Mouse (Mus musculus): ENCODE measurements around the gene Zyx.

Zyx gene

DNA sequence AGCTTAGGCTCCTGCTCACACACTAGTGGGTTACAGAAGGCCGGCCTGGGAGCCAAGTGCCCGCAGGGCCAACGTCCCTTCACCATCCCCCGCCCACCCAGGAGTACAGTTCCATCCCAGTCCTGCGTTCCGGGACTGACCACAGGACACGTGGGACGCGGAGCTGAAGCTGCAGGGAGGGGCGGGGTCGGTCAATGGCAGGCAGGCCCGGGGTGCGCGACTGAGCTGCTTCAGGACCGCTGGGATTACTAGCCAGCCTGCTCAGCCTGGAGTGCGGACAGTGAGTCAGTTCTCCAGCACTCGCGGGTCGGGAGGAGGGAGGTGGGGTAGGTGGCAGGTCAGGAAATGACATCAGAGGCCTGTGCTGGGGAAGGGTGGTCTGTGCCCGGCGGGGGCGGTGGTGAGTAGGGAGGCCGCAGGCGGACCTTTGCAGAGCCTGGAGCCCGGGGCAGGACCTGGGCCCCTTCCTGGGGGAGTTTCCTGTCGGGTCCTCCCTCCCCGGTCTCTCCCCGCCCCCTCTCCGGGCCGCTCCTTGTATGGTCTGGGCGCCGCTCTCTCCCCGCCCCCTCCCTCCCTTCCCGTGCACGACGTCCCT, at the start of gene Zyx:
Zyx (plus strand) TSS at position 205 of the 595 bp plus-strand sequence.
- DNase-seq (ENCODE audit: low read depth, low spot score) = peak; percentile 81

DNA sequence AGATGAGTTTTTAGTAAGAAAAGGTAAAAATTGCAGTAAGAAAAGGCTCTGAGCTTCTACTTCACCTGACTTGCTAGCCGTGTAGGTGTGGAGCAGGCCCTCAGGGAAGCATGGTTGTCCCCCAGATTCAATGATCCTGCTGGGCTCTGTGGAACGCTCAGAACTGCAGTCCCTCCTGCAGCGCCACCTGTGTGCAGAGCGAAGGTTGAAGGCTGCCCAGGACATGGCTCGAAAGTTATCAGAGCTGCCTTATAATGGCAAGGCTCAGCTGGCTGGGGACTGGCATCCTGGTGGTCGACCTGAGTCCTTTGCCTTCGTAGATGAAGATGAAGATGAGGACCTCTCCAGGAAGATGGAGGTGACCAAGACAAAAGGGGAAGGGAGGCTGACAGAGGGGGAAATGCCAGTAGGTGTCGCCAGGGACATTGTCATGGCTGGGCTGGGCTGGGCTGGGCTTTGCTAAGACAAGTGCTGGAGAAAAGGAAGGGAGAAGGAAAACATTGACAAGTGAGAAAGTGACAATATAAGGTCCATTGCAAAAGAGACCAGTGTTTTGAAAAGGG, 39.5 kb upstream of the Zyx start:
- DNase-seq (ENCODE audit: low read depth, low spot score) = no peak

DNA sequence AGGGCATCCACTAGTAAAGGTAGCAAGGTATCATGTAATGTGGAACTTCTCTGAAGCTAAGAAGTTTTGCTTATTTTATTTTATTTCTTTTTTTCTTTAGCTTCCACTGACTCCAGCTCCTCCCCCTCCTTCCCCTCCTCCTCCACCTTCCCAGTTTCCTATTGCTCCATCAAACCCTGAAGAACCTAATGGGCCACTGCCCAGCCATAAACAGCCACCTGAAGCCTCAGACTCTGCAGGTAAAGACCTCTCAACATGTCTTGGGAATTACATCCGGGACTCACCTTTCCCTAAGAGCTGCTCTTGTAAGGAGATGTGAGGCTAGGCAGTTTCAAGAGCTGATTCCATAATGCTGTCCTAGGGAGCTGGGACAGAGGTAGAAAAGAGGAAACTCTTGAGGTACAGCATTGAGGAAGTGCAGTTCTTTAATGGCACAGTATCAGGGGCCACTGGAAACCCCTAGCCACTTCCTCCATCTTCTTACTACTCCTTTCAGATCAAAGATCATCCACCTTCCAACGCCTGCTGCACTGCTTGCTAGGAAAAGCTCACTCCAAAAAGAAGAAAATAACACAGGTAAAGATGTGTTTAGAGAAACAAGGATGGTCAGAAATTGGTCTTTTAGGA, 38.9 kb upstream of the Zyx start:
- no peak for DNase-seq (ENCODE audit: low read depth, low spot score)

DNA sequence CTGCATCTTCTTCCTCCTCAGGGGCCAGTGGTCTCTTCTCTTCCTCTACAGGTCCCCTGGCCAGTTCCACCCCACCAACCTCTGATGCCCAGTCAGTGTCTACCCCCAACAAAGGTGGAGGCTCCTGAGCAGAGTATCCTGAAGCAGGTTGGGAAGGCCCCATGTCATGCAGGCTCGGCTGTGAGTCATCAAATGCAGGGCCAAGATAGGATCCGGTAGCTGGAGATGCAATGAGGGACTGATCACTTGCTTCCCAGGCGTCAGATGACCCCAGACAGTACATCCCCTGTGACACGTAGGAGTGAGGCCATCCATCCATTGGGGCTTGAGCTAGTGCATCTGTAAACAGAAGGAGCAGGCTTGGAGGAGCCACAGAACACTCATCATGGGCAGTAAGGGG, 31.1 kb upstream of the Zyx start:
- DNase-seq (ENCODE audit: low read depth, low spot score) = no peak

DNA sequence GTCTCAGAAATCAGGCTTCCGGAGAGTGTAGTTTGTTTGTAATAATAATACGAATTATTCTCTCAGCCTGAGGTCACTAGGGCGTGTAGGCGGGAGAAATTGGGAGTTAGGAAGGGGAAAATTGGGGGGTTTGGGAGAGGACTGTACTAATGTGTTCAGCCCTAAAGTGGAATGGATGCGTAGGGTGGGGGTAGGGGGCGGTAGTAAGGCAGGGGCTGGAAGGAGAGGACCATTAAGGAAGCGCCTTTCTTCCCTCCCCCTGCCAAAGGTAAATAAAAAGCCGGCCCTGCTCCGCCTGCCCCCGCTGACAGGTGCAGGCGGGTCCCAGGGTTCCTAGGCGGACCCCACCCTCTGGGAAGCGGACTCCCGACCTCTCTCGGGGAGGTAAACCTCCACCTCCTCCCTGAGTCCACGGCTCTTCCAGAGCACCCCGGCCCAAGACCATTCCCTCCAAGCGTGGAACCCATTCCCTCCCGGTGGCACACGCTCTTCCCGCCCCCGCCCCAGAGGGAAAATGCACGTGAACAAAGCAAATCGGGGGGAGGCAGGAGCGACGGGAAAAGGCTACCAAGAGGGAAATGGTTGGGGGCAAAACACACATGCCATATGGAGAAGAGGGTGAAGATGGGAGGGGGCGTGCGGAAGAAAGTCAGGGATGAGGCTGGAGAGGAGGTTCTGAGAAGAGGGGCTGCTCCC, 25.9 kb upstream of the Zyx start:
- DNase-seq (ENCODE audit: low read depth, low spot score) = no peak

DNA sequence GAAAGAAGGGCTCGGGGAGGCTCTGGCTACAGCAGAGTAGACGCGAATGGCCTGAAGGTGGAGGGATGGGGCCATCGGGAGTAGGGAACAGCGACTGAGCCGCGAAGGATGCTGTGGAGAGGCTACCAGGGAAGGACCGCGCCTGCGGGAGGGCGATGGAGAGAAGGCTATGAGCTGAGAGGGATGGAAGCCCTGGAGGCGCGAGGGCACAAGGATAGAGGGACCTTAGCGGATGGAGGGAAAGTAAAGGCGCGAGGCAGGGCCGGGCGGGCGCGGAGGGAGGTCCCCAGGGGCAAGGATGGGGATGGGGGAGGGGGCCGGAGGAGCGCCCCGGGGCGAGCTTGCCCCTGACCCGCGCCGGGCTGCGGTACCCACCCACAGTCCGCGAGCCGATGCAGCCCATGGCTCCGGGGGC, 25.4 kb upstream of the Zyx start:
- peak; percentile 11 for DNase-seq (ENCODE audit: low read depth, low spot score)

DNA sequence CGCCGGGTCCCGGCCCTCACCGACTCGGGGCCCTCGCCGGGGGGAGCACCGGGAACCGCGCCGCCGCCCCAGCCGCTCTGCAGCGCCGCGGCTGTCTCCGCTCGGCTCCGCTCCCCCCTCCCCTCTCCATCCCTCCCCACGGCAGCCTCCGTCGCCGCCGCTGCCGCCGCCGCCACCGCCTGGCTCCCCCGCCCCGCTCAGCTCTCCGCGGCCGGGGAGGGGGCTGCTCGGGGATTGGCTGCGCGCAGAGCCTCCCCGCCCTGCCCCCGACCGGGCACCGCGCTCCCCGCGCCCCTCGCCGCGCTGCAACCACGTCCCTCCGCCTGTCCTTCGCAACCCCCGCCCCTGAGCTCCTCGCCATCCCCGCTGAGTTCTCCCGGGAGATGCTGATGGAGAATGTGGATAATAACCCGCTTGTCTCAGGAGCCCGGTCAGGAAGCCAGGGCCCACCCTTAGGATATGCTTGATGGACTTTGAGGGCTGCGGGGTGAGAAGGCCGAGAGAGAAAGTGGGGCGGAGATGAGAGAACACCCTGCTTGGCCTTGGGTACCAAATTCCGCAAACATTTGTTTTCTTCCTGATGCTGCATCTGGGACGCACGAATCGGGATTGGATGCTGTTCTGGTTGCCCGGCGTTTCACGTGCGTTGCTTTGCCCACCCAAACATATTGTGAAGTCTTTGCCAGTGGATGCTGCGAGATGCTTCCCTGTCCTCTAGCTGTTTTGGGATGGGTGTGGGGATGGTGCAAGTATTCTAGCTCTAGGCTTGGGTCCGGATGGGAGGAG, 24.8 kb upstream of the Zyx start, which contains the start of gene Fam131b:
Fam131b (minus strand) TSS at position 162 of the 786 bp plus-strand sequence.
- peak; percentile 23 for DNase-seq (ENCODE audit: low read depth, low spot score)

DNA sequence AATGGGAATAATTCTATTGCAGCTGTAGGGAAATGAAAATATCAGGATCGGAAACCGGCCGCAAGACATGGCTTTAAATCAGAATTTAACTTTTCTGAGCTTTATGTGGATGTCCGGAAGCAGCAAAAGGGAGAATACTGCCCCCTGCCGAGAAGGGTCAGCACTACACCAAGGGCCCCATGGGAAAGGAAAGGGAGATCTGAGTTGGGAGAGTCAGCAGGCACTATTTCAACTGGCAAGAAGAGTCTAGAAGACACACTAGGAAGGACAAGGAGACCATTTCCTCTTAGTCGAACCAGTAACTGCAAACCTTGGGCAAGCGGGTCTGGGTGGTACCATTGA, 24.2 kb upstream of the Zyx start:
- DNase-seq (ENCODE audit: low read depth, low spot score) = peak; percentile 60

DNA sequence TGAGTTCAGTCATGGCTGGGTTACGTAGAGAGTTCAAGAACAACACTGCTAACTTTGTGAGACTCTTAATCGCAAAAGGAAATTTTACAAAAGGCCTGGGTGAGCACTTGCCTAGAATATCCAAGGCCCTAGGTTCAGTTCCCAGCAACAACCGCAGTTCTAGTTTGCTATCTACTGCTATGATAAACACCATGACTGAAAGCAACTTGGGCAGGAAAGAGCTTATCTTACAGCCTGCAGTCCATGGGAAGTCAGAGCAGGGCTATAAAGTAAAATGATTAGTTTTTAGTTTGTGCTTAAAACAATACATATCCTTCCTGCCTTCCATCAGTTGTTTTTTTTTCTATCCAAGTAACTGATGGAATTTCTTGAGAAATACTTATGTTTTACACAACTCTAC, 22.9 kb upstream of the Zyx start:
- no peak for DNase-seq (ENCODE audit: low read depth, low spot score)

DNA sequence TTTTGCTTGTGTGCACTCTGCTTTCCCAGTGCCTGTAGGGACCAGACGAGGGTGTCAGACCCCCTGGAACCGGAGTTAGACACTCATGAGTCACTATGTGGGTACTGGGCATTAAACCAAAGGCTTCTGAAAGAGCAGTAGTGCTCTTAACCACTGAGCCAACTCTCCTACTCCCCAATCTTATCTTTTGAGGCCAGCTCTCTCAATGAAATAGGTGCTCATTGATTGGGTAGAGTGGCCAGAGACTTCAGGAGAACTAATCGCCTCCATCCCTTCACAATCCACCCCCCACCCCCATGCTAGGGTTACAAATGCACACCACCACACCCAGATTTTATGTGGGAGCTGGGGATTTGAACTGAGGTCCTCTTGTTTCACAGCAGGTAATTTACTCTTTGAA, 20.7 kb upstream of the Zyx start:
- no peak for DNase-seq (ENCODE audit: low read depth, low spot score)

DNA sequence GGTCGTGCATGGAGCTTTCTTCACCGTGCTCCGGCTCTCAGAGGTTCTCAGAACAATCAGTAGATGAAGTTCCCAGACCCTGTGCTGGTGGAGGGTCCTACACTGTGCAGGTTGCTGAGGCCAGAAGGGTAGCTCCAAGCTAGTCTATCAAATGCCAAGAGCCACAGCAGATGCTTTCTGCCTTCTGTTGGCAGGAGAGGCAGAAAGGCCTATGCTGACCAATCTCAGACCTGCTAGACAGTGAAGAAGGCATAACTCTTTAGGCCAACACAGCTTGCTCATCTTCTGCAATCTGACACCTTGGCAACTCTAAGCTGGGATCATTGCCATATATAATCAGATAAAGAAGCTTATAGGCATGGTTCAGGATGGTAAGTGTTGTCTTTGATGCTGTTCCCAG, 19.2 kb upstream of the Zyx start:
- DNase-seq (ENCODE audit: low read depth, low spot score) = no peak

DNA sequence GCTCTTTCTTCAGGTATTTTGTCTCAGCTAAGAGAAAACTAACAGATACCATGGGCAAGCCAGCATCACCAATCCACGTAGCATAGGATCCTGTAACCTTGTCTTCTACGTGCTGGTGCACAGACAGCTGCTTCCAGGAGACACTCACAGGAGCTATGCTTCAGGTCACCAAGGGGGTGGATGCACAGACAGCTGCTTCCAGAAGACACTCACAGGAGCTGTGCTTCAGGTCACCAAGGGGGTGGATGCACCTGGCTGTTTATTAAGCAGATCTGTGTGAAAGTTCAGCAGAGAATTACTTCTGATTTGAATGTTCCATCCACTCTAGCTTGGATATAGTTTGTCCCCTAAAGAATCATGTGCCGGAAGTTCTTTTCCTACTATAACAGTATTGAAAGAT, 18.5 kb upstream of the Zyx start:
- no peak for DNase-seq (ENCODE audit: low read depth, low spot score)

DNA sequence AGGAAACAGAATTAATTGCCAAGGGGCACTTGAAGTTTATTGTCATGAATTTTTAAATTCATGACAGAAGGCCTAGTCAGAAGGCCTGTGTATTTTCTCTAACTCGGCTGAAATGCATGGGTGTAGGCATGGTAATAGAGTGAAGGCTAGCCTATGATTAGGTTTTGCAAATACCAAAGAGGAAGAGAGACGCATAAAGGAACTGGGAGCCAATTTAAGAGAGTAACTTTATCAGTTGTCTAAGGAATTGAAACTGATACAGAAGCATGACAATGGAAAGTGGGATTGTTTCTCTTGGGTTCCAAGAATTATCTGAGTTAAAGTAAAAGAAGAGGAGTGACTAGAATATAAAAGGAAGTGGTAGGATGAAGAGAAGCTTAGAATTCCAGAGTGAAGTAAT, 10.2 kb upstream of the Zyx start:
- DNase-seq (ENCODE audit: low read depth, low spot score) = no peak

DNA sequence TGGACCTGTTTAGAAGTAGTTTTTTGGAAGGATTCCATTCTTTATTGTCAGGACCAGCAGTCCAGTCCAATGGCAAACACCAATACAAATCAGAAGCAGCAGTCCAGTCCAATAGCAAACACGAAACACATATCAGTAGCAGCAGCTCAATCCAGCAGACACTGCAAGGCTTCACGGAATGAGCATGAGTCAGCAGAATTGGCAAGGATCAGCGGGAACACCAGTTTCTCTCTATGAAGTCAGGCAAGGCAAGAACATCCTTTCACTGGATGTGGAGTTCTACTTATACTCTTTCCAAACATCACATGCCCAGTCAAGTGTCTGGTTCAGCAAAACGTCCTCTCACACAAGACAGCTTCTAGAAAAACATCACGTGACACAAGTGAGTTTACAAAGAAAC, 9.4 kb upstream of the Zyx start:
- no peak for DNase-seq (ENCODE audit: low read depth, low spot score)

DNA sequence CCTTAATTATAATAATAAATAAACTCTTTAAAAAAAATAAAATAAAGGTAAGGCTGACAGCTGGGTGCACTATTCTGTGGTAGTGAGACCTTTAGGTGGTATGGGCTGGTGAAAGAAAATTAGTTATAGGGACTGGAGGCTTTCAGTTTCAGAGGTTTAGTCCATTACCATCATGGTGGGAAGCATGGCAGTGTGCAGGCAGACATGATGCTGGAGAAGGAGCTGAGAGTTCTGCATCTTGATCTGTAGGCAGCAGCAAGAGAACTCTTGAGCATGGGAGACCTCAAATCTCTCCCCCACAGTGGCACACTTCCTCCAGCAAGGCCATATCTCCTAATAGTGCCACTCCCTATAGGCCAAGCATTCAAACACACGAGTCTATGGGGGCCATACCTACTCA, 7.3 kb upstream of the Zyx start:
- no peak for DNase-seq (ENCODE audit: low read depth, low spot score)

DNA sequence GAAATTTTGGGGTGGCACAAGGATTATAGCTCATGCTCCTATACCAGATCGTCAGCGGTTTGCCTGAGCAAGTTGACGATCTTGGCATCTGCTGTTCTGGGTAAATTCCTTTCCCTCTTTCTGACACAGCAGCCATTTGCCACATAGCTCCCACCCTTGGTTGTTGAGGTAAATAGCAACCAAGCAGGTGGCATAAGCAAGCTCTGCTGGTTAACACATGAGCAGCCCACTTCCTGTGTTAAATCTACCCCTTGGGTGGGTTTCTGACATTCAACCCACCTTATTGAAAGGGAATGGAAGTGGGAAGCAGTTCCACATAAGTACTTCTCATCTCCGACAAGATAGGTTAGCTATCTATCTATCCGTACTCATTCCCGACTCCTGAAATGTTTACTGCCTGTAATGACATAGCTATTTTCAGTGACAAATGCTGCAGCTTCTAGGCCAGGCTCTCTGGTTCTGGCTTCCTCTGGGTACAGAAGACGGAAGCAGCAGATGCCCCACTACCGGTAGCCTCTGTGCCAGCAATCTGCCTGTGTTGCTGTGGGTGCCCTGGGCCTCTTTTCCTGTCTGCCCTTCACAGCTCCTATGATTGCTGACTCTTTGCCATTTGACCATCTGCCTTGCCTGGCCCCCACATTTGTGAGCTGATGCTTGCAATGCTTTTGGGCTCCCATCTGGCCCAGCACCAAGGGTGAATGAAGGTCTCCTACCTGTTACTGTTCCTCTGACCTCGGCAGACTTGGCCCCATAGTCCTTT, 5.9 kb upstream of the Zyx start:
- DNase-seq (ENCODE audit: low read depth, low spot score) = no peak

DNA sequence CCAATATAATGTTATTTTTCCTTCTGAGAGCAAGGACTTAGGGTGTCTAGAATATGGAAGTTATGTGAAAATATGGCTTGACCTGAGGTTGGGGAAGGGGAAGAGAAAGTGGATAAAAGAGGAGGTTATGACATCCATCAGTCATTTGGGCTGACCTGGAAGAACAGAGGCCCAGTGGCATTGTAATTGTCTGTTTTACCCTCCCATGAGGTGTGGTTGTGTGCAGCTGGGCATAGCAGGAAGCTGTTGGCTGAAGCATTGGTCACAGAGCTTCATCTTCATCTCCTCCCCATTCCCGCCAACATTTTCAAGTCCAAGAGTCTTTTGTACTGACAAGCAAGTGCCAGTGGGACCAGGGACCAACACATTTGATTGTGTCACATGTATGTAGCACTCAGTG, 5.2 kb upstream of the Zyx start:
- DNase-seq (ENCODE audit: low read depth, low spot score) = no peak

DNA sequence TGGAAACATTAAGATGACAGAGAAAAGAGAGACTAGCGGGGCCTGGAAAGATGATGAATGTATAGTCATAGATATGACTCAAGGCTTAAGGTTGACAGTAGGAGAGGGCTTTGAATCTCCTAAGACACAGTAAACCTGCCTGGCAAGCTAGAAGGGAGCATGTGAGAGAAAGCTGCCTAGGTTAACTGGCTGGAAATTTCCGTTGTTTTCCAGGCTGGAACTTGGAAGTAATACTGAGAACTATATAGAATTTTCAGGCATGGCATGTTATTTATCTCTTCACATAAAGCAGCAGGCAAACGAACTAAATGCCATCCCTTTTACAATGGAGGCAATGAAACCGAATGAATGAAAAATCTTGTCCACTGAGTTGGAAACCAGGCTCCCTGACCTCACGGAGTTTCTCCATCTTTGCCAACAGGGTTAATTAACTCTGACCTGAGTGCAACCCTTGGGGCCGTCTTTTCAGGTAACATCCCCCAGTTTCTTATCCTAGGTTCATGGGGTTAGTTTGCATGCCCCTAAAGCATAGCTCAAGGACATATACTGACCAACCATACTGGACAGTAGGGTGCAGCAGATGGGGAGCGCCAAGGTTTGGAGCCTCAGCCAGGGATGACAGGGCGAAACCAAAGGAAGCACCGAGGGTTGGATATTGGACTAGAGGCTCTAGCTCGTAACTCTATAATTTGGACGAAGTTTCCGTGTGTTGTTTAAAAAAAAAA, 987 bp upstream of the Zyx start:
- DNase-seq (ENCODE audit: low read depth, low spot score) = no peak

DNA sequence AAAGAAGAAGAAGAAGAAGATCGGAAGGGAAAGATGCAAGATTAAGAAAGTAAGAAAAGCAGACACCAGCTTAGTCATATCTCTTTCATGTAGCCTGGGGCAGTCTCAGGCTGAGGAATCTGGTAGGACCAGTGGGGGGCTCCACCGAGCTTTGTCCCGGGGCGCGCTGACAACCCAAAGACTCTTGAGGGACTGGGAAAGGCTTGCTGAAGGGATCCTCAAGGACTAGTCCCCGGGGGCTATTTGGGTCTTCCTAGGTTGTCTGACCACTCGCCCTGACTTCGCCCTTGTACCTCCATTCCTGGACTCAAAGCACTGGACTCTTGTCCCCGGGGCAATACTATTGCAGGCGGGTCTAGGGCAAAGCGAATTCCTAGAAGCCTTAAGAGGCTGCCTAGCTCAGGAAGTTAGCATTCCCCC, 414 bp upstream of the Zyx start:
- peak; percentile 53 for DNase-seq (ENCODE audit: low read depth, low spot score)

DNA sequence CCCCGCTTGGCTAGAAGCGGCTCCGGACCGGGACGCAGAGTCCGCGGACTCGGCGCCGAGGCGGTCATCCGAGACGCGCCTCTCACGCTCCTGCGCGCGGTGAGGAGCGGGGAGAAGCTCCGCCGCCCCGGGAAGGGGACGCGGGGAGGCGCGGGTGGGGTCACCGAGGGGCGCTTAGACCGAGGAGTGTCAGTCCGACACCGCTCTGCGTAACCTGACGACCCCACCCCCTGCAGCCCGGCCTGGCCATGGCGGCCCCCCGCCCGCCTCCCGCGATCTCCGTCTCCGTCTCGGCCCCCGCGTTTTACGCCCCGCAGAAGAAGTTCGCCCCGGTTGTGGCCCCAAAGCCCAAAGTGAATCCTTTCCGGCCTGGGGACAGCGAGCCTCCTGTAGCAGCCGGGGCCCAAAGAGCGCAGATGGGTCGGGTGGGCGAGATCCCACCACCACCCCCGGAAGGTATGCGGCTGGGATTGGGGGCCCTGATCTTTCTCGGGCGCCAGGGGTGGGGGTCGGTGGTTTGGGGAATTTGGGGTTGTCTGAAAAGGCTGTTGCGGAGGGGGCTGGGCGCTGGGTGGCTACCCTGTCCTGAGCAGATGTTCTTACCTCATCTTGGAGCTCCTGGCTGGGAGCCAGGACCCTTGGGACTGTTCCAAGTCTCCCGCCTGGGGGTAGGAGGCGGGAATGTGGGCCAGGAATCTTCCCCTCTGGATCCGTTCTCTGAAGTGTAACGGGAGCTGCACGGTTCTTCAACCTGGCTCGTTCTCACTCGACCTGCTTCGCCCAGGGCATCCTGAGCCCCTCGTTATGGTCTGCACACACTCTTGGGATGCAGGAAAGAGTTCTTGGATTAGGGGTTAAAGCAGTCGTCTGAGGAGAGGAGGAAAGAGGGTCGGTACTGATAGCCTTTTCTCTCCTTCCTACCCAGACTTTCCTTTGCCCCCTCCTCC, 864 bp downstream of the Zyx start:
- DNase-seq (ENCODE audit: low read depth, low spot score) = peak; percentile 59

Measured in embryo, embryonic 11.5 days (tissue).